Mouse (Mus musculus) ES-Bruce4 (cell line): ENCODE data around the gene Ttll7. TPM values are rescaled to one million over a fixed set of nuclear protein-coding genes. Genes with fewer than 3 reads are reported as not detected.

Experiments
- H3K27ac ChIP-seq: 2 replicates; pipeline ENCODE4 v1.5.1; 2012; ENCODE audit warnings: low read length, inconsistent platforms; ENCODE audit not compliant: insufficient read depth
- H3K27me3 ChIP-seq: 2 replicates; pipeline ENCODE4 v1.6.1; 2012; ENCODE audit warnings: mild to moderate bottlenecking, low read length, inconsistent platforms; ENCODE audit not compliant: control insufficient read depth, poor library complexity, insufficient read depth, severe bottlenecking
- H3K36me3 ChIP-seq: 2 replicates; pipeline ENCODE4 v1.6.1; 2012; ENCODE audit warnings: inconsistent platforms, mild to moderate bottlenecking, low read length, moderate library complexity; ENCODE audit not compliant: control insufficient read depth, poor library complexity, insufficient read depth, severe bottlenecking
- H3K4me1 ChIP-seq: one replicate; pipeline ENCODE4 v1.8.1; 2011; ENCODE audit warnings: low read length; ENCODE audit not compliant: control insufficient read depth, insufficient read depth
- H3K4me3 ChIP-seq: 2 replicates; pipeline ENCODE4 v1.5.1; 2011; ENCODE audit warnings: low read depth, mild to moderate bottlenecking, low read length
- H3K9ac ChIP-seq: 2 replicates; pipeline ENCODE4 v1.6.1; 2012; ENCODE audit warnings: low read depth, mild to moderate bottlenecking, inconsistent platforms; ENCODE audit not compliant: poor library complexity, severe bottlenecking
- H3K9me3 ChIP-seq: replicated peaks from 2 replicates; pipeline ENCODE4 v1.6.1; 2012; ENCODE audit warnings: mild to moderate bottlenecking, low read length, inconsistent platforms; ENCODE audit not compliant: control insufficient read depth, poor library complexity, insufficient read depth, severe bottlenecking
- CTCF ChIP-seq: IDR thresholded peaks from one replicate; pipeline ENCODE4 v1.8.1; 2011; ENCODE audit warnings: low read depth, low read length
- EP300 ChIP-seq: IDR thresholded peaks from 2 replicates; pipeline ENCODE4 v1.6.1; 2011; ENCODE audit warnings: low read depth, low read length; ENCODE audit not compliant: insufficient read depth
- POLR2A ChIP-seq: IDR thresholded peaks from one replicate; pipeline ENCODE4 v1.8.1; 2011; ENCODE audit warnings: low read length; ENCODE audit not compliant: insufficient read depth
- polyA plus RNA-seq: library from polyadenylated mRNA; stranded (reverse); fragments of >200 nt; gene quantifications from 2 replicates; pipeline ENCODE4 v1.2.4, GENCODE M21; 2011; ENCODE audit warnings: low read depth; ENCODE audit not compliant: missing spikeins, insufficient read depth, insufficient read length

Gene Ttll7
- polyA plus RNA-seq, 1 experiment: 1.5 TPM

DNA sequence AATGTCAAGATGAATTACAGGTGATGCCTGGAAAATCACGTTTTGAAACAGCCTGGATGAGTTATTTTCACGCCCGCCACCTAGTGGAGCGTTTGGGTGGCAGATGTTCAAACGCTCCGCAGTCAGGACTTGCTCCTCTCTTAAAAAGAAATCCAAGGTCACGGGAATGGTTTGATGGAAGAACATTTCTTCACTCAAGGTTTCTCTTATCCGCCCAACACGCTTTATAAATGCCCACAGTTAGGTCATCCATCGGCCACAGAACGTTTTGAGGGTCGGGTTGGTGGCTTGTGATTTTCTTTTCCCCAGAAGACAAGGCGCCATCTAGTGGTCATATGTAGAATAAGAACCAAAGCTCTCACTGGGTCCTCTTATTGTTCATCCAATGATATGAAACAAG, 93.7 kb downstream of the Ttll7 start:
- Histone ChIP-seq H3K4me3 (peak overlapping the region; percentile 68), H3K27me3 (no peaks in the 10 kb centered on the region), H3K9me3 (no peaks in the 10 kb centered on the region), H3K27ac (no peak overlapping the region), H3K9ac (peak overlapping the region; percentile 27; the same call in 1 of the 2 replicates), H3K36me3 (no peaks in the 10 kb centered on the region), H3K4me1 (no peaks in the 10 kb centered on the region)
- peak; percentile 42 for TF ChIP-seq CTCF
- no peak for TF ChIP-seq POLR2A

DNA sequence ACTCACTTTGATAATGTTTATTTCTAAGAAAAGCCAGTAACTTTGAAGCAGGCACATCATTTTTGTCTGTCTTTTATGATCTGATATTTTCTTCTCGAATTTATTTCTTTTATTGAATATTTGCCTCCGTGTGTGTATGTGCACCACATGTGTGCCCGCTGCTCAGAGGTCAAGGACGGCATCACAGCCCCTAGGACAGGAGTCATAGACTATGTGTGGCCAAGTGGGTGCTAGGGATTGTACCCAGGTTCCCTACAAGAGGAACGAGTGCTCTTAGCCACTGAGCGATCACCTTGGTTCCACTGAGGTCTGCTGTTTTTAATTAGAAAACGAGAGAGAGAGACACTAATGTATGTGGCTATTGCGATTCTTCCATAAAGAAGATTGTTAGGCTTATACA, 94.5 kb downstream of the Ttll7 start:
- Histone ChIP-seq H3K27ac (no peak overlapping the region), H3K9me3 (no peaks in the 10 kb centered on the region), H3K4me1 (no peaks in the 10 kb centered on the region), H3K4me3 (no peak overlapping the region), H3K9ac (no peak overlapping the region), H3K36me3 (no peaks in the 10 kb centered on the region), H3K27me3 (no peaks in the 10 kb centered on the region)
- no peak for TF ChIP-seq POLR2A
- no peak for TF ChIP-seq CTCF

DNA sequence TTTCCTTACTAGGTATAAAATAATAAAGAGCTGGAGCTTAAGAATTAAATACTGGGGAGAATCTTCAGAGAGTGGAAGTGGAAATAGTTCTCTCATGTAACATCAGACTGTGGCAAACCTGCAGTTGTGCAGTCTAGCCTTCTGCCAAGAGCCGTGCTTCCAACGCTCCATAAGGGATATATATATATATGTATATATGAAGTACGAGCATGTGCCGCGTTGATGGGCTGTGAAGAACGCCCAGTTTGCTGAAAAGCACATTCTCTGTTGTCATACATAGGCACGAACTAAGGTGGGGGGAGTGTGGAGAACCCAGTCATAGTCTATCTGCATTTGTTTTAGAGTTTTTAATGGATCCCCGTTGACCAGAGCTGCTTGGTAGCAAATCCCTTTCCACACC, 104.6 kb downstream of the Ttll7 start:
- Histone ChIP-seq H3K4me1 (no peaks in the 10 kb centered on the region), H3K27ac (no peak overlapping the region), H3K9me3 (no peaks in the 10 kb centered on the region), H3K4me3 (no peak overlapping the region), H3K27me3 (no peaks in the 10 kb centered on the region), H3K9ac (no peak overlapping the region), H3K36me3 (no peaks in the 10 kb centered on the region)
- no peak for TF ChIP-seq EP300
- no peak for TF ChIP-seq POLR2A
- TF ChIP-seq CTCF: no peak

DNA sequence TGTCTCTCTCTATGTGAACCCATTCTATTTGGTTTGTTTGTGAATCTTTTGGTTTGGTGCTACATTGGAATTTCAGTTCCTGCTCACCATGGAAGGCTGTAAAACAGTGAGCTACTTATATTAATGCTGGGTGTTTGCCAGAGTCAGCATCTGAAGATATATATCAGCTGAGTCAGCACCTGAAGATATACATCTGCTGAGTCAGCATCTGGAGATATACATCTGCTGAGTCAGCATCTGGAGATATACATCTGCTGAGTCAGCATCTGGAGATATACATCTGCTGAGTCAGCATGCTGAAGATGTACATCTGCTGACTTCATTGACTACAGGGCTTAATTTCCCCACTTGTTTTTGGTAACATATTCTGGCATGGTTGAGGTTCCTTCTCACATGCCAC, 110.7 kb downstream of the Ttll7 start:
- no peak for TF ChIP-seq POLR2A
- TF ChIP-seq CTCF: no peak
- TF ChIP-seq EP300: no peak
- no peaks in the 10 kb centered on the region for H3K27me3 ChIP-seq
- H3K9ac ChIP-seq: no peak overlapping the region
- no peaks in the 10 kb centered on the region for H3K4me1 ChIP-seq
- no peak overlapping the region for H3K27ac ChIP-seq
- H3K4me3 ChIP-seq: no peak overlapping the region
- no peaks in the 10 kb centered on the region for H3K9me3 ChIP-seq
- no peaks in the 10 kb centered on the region for H3K36me3 ChIP-seq

DNA sequence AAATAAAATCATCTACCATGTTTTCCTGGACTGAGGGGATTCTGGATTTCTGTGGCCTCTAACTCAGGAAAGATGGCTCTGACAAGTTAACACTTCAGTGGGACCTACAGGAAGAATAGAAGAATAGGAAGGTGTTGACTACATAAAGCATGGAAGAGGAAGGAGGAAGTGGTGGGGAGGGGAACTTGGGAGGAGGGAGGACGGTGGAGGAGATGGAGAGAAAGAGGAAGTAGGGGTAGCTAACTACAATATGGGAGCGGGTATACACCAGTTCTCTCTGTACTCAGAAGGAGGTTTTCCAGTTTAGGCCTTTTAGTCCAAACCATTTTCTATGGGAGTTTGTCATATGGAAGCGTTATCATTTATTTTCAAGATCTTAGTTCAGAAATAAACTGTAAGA, 112.2 kb downstream of the Ttll7 start:
- no peak overlapping the region for H3K9ac ChIP-seq
- no peaks in the 10 kb centered on the region for H3K27me3 ChIP-seq
- H3K9me3 ChIP-seq: no peaks in the 10 kb centered on the region
- TF ChIP-seq POLR2A: no peak
- no peak for TF ChIP-seq CTCF
- no peak for TF ChIP-seq EP300
- no peak overlapping the region for H3K4me3 ChIP-seq
- H3K27ac ChIP-seq: no peak overlapping the region
- H3K4me1 ChIP-seq: no peaks in the 10 kb centered on the region
- H3K36me3 ChIP-seq: no peaks in the 10 kb centered on the region

DNA sequence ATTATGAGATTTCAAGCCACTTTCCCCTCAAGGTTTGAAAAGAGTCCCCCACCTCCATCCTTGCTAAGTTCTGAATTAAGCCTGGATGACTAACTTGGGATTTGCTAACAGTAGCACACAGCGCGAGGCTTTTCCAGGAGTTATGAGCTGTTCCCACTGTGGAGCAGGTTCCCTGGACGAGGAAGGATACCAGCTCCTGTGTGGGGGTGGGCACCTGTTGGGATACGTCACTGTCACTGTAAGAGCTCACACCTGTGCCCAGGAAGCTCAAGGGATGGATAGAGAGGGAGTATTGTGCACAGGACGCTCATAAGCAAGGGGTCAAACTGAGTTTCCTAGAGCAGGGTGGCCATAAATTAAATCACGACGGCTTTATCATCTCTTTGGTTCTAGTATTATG, 115.1 kb downstream of the Ttll7 start:
- TF ChIP-seq CTCF (no peak), POLR2A (no peak)
- H3K9ac ChIP-seq: no peak overlapping the region
- no peak overlapping the region for H3K27ac ChIP-seq
- no peaks in the 10 kb centered on the region for H3K36me3 ChIP-seq
- H3K27me3 ChIP-seq: no peaks in the 10 kb centered on the region
- H3K4me3 ChIP-seq: no peak overlapping the region
- no peaks in the 10 kb centered on the region for H3K4me1 ChIP-seq
- H3K9me3 ChIP-seq: no peaks in the 10 kb centered on the region

DNA sequence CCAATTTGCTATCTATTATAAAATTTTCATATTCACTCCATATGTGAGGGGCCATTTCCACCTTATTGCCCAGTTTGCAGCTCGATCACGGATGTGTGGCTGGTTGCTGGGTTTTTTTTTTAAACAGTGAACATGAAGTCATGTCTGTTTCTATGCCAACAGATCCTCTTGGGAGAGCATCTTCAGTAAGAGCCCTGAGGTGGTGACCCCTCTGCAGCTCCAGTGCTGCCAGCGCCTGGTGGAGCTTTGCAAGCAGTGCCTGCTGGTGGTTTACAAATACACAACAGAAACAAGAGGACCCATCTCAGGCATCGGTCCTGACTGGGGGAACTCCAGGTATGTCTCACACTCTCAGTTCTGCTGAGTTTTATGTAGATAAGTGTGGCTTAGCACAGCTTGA, 115.7 kb downstream of the Ttll7 start:
- no peaks in the 10 kb centered on the region for H3K36me3 ChIP-seq
- no peak overlapping the region for H3K4me3 ChIP-seq
- no peak overlapping the region for H3K9ac ChIP-seq
- H3K27me3 ChIP-seq: no peaks in the 10 kb centered on the region
- no peak overlapping the region for H3K27ac ChIP-seq
- H3K4me1 ChIP-seq: no peaks in the 10 kb centered on the region
- no peaks in the 10 kb centered on the region for H3K9me3 ChIP-seq
- TF ChIP-seq EP300 (no peak), CTCF (no peak), POLR2A (no peak)
